9 mouse cellular contexts compared by ENCODE assay signal in genomic region chr17:54014204-54014603, GRCm38 (mm10). TPM values are rescaled to one million over a fixed set of nuclear protein-coding genes. Genes with fewer than 3 reads are reported as not detected.
DNase-seq lines count a peak whose midpoint lies in the region; ATAC-seq and TF ChIP-seq lines count a peak whose summit lies in the region.
"Had no signal": no experiment of that assay in that cellular context is flagged by ENCODE, and none has a peak within 500 bp of the region (broad histone marks: within the 10 kb centered on the region; RNA-seq: fewer than 3 reads in every experiment).

No protein-coding gene starts in this region.

- peak; percentile 44 for TF ChIP-seq RAD21 in MEL (IDR thresholded peaks at IDR 0.05; ENCODE audit: low read depth, low read length)

- WGBS in kidney, embryonic 16.5 days, result 12% methylated on average over 1 of the region's 1 CpGs

- no peaks in the 10 kb centered on the region for H3K27me3 ChIP-seq in kidney, embryonic 16.5 days (ENCODE audit: insufficient read depth, low read length)
- H3K27me3 ChIP-seq in MEL (ENCODE audit: control insufficient read depth in 1 of 2, insufficient read depth in 2 of 2, low read length in 2 of 2), result no peaks in the 10 kb centered on the region

- no peaks in the 10 kb centered on the region for H3K36me3 ChIP-seq in kidney, embryonic 16.5 days (ENCODE audit: insufficient read depth, low read length)
- H3K36me3 ChIP-seq in MEL (ENCODE audit: control insufficient read depth in 1 of 2, insufficient read depth in 2 of 2, low read length in 2 of 2), result no peaks in the 10 kb centered on the region

- H3K4me1 ChIP-seq in kidney, embryonic 16.5 days (ENCODE audit: insufficient read depth, low read length), result no peaks in the 10 kb centered on the region
- H3K4me1 ChIP-seq in MEL (ENCODE audit: control insufficient read depth in 1 of 2, insufficient read depth in 2 of 2, low read length in 2 of 2), result no peaks in the 10 kb centered on the region

- no peak for TF ChIP-seq POLR2A in MEL (IDR thresholded peaks at IDR 0.05; ENCODE audit: control insufficient read depth in 1 of 2, insufficient read depth in 1 of 2, low read depth in 1 of 2, low read length in 2 of 2, poor library complexity in 1 of 2)

- no peak overlapping the region for H3K4me3 ChIP-seq in kidney, embryonic 16.5 days (ENCODE audit: low read length)
- no peak overlapping the region for H3K4me3 ChIP-seq in MEL (ENCODE audit: control insufficient read depth in 1 of 2, insufficient read depth in 1 of 2, low read depth in 2 of 2, low read length in 2 of 2)
- no peak overlapping the region for H3K4me3 ChIP-seq in layer of hippocampus, adult 2 months

- no peak for TF ChIP-seq EP300 in MEL (IDR thresholded peaks at IDR 0.05; ENCODE audit: low read depth in 1 of 2, low read length in 2 of 2)

- peak; percentile 7 to 35 for DNase-seq in kidney, adult 8-10 months
- DNase-seq in MEL (ENCODE audit: low read depth, low spot score), result peak; percentile 4
- peak; percentile 53 to 66 for DNase-seq in cerebellum, postnatal 14 days
- peak; percentile 8 to 40 for DNase-seq in layer of hippocampus, adult 2 months (ENCODE audit: low spot score in 2 of 2)
- peak; percentile 27 for DNase-seq in retina, postnatal 7 days (ENCODE audit: low read depth, low spot score)
- no peak for DNase-seq in urinary bladder, postnatal 25 days (ENCODE audit: low spot score)
- DNase-seq in urinary bladder, adult 2 months (ENCODE audit: low spot score), result no peak

- H3K9me3 ChIP-seq in kidney, embryonic 16.5 days (ENCODE audit: low read length), result no peaks in the 10 kb centered on the region
- H3K9me3 ChIP-seq in MEL (replicated peaks; ENCODE audit: insufficient read depth, low read length), result no peaks in the 10 kb centered on the region

- no peaks in the 10 kb centered on the region for H3K79me2 ChIP-seq in MEL (ENCODE audit: control insufficient read depth, insufficient read depth, low read length, poor library complexity)

- H3K9ac ChIP-seq in kidney, embryonic 16.5 days (replicated peaks; ENCODE audit: low read length), result no peak overlapping the region
- H3K9ac ChIP-seq in MEL (ENCODE audit: control insufficient read depth, low read depth, low read length, poor library complexity, severe bottlenecking), result no peak overlapping the region

- peak in 2 of 3 experiments; percentile 17 to 40; a peak in 3 of 6 replicates for TF ChIP-seq CTCF in MEL (IDR thresholded peaks at IDR 0.05 in 2 of 3, conservative IDR thresholded peaks at IDR 0.05 in 1 of 3; ENCODE audit: control insufficient read depth in 1 of 3, insufficient read depth in 1 of 3, low read depth in 2 of 3, low read length in 3 of 3, poor library complexity in 1 of 3, severe bottlenecking in 1 of 3)
- peak; percentile 90 for TF ChIP-seq CTCF in layer of hippocampus, adult 2 months (conservative IDR thresholded peaks at IDR 0.05)

- no peak overlapping the region for H3K27ac ChIP-seq in kidney, embryonic 16.5 days (ENCODE audit: low read length)
- H3K27ac ChIP-seq in MEL (ENCODE audit: control insufficient read depth, low read depth, low read length), result no peak overlapping the region
- H3K27ac ChIP-seq in layer of hippocampus, adult 2 months, result no peak overlapping the region

- H3K4me2 ChIP-seq in kidney, embryonic 16.5 days (replicated peaks; ENCODE audit: low read depth, low read length), result no peak overlapping the region

- ATAC-seq in kidney, embryonic 16.5 days (ENCODE audit: low FRiP score, low TSS enrichment), result no peak

TF ChIP-seq in MEL, 35 proteins besides CTCF, POLR2A, EP300 and RAD21:
- TF ChIP-seq POLR2AphosphoS5 (IDR thresholded peaks at IDR 0.05; ENCODE audit: borderline replicate concordance, low read depth, low read length), result no peak
- peak; percentile 51 for TF ChIP-seq SMC3 (IDR thresholded peaks at IDR 0.05; ENCODE audit: low read depth, low read length)

RNA-seq across cellular contexts. Expression of gene Sult1c1, which starts 23.7 kb away (rescaled TPM):
- not detected in 2 replicates for polyA plus RNA-seq in kidney, embryonic 16.5 days (2015; fragmentation: Nextera tagmentation; extraction: Ambion mirVana)
- not detected in 2 replicates for total RNA-seq in MEL (2012; rRNA removed)
- polyA plus RNA-seq in MEL (2012; ENCODE audit: insufficient read depth in 1 of 2, insufficient read length in 2 of 2, low read depth in 1 of 2, low replicate concordance in 2 of 2, missing spikeins in 1 of 2), result not detected
- total RNA-seq in layer of hippocampus, adult 2 months (2021), result not detected
- not detected in 2 replicates for polyA plus RNA-seq in urinary bladder, adult 2 months (2012; rRNA removed)
- total RNA-seq: layer of hippocampus, postnatal 25 days had no signal

Comparison
In these comparisons a context has a peak if more than half of its experiments do, and no peak if none do; other contexts are left out.
1. DNase-seq: peak in kidney, adult 8-10 months (2 of 2), MEL (single experiment), cerebellum, postnatal 14 days (2 of 2), layer of hippocampus, adult 2 months (2 of 2) and retina, postnatal 7 days (single experiment); none in urinary bladder, postnatal 25 days (single experiment) and urinary bladder, adult 2 months (single experiment).